Mouse (Mus musculus) heart, adult 2 months (tissue): ENCODE data around the gene Thap12.

ENCODE experiments used
- CTCF ChIP-seq: fragments of 200-600 bp; IDR thresholded peaks from 2 replicates; pipeline ENCODE4 v1.8.1; 2022; ENCODE audit warnings: antibody characterized with exemption, mild to moderate bottlenecking, moderate library complexity
- EP300 ChIP-seq: fragments of 200-500 bp; IDR thresholded peaks from 2 replicates; pipeline ENCODE4 v1.6.1; 2011; ENCODE audit warnings: low read depth, low read length, control low read depth; ENCODE audit not compliant: insufficient read depth

DNA sequence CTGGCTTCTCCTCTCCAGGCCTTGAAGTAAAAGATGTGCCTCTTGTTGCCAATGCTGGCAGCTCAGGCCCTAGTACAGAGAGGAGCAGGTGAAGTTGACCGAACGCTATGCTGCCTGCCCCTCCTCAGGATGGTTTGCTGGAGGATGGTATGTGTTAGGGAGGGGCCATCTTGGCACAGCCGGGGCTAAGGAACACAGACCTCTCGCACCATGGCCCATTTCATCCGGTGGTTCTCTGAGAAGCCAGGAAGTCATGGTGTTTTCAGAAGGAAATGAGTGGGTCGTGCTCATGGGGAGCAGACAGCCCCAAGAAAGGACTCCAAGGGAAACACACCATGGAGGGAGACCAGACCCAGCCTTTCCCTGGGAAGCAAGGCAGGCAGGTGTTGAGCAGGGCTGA is 64.4 kb downstream of the Thap12 start:
- TF ChIP-seq CTCF (no peak), EP300 (no peak)
